Mouse (Mus musculus) neural tube, embryonic 11.5 days (tissue): ENCODE results near the gene Klrg2. TPM values are rescaled to one million over a fixed set of nuclear protein-coding genes. Genes with fewer than 3 reads are reported as not detected.
"Not testable (repeated sequence)": the region's sequence is repeated elsewhere in the genome, so short reads cannot be mapped to it uniquely, and the experiment has no call there.

ENCODE experiments used
- ATAC-seq: fragments of 200-750 bp; cut with Nextera tagmentation; 2 replicates; pipeline ENCODE4 v1.8.0; 2017; ENCODE audit warnings: moderate number of reproducible peaks, mild to moderate bottlenecking, moderate TSS enrichment, moderate library complexity; ENCODE audit not compliant: insufficient read depth, low FRiP score, low TSS enrichment
- DNase-seq: peaks from one replicate; pipeline ENCODE4 v3.0.0-alpha.2; 2015; ENCODE audit warnings: low spot score
- H3K27ac ChIP-seq: fragments of 300-500 bp; sonication (generic); 2 replicates; pipeline ENCODE4 v1.5.1; 2014; ENCODE audit warnings: low read depth, mild to moderate bottlenecking, low read length
- H3K27me3 ChIP-seq: fragments of 300-500 bp; sonication (generic); 2 replicates; pipeline ENCODE4 v1.6.1; 2014; ENCODE audit warnings: mild to moderate bottlenecking, low read length, mixed read lengths; ENCODE audit not compliant: control insufficient read depth, insufficient read depth
- H3K36me3 ChIP-seq: fragments of 300-500 bp; sonication (generic); 2 replicates; pipeline ENCODE4 v1.6.1; 2014; ENCODE audit warnings: mild to moderate bottlenecking, low read length, moderate library complexity, mixed read lengths; ENCODE audit not compliant: control insufficient read depth, insufficient read depth
- H3K4me1 ChIP-seq: fragments of 300-500 bp; sonication (generic); 2 replicates; pipeline ENCODE4 v1.6.1; 2014; ENCODE audit warnings: low read length, mixed read lengths; ENCODE audit not compliant: control insufficient read depth, insufficient read depth
- H3K4me2 ChIP-seq: fragments of 300-500 bp; sonication (generic); 2 replicates; pipeline ENCODE4 v1.6.1; 2014; ENCODE audit warnings: low read depth, mild to moderate bottlenecking, moderate library complexity
- H3K4me3 ChIP-seq: fragments of 300-500 bp; sonication (generic); 2 replicates; pipeline ENCODE4 v1.5.1; 2014; ENCODE audit warnings: low read depth, low read length
- H3K9ac ChIP-seq: fragments of 300-500 bp; sonication (generic); 2 replicates; pipeline ENCODE4 v1.6.1; 2014; ENCODE audit warnings: mild to moderate bottlenecking, low read length
- H3K9me3 ChIP-seq: fragments of 300-500 bp; sonication (generic); 2 replicates; pipeline ENCODE4 v1.6.1; 2016; ENCODE audit warnings: low read length; ENCODE audit not compliant: control insufficient read depth
- WGBS: fragments of 180-500 bp; shearing (Covaris S2); extraction: QIAGEN DNeasy Blood & Tissue Kit; methylation state at CpG from one replicate; pipeline ENCODE4 v1.1.7; 2014; 5-methylcytosine and 5-hydroxymethylcytosine counted together
- polyA plus RNA-seq: library from polyadenylated mRNA; unstranded; fragments of >200 nt; fragmentation: Nextera tagmentation; extraction: Ambion mirVana; gene quantifications from 2 replicates; pipeline ENCODE4 v1.2.1, GENCODE M21; 2014

Gene Klrg2
- 0.07 TPM in 1 of 2 replicates, not detected in the other for polyA plus RNA-seq

- Histone ChIP-seq H3K4me1 (peaks cover 16% of the 10 kb centered on the region), H3K9me3 (no peaks in the 10 kb centered on the region), H3K4me3 (peak within 1 kb of the TSS; percentile 50), H3K36me3 (no peaks in the 10 kb centered on the region), H3K9ac (peak within 1 kb of the TSS; percentile 49), H3K27ac (no peak within 1 kb of the TSS), H3K4me2 (peak within 1 kb of the TSS; percentile 97), H3K27me3 (peaks cover 49% of the 10 kb centered on the region)
- DNase-seq = peak; percentile 61
- 3% methylated on average over 51 of the region's 60 CpGs for WGBS
- peak; percentile 64 for ATAC-seq
These were observed at the start of gene Klrg2 for GRCm38 (mm10) chr6:38636852-38637618. Klrg2 (minus strand) TSS chr6:38637242.

GRCm38 (mm10) chr6:38682532-38682931 is 45.5 kb upstream of the Klrg2 start:
- 82% methylated on average over 2 of the region's 2 CpGs for WGBS
- Histone ChIP-seq H3K4me2 (no peak overlapping the region), H3K9me3 (no peaks in the 10 kb centered on the region), H3K4me3 (no peak overlapping the region), H3K9ac (no peak overlapping the region), H3K4me1 (no peaks in the 10 kb centered on the region), H3K27ac (no peak overlapping the region), H3K27me3 (no peaks in the 10 kb centered on the region), H3K36me3 (no peaks in the 10 kb centered on the region)
- ATAC-seq = no peak
- no peak for DNase-seq

GRCm38 (mm10) chr6:38677629-38678028 is 40.6 kb upstream of the Klrg2 start:
- no peaks in the 10 kb centered on the region for H3K27me3 ChIP-seq
- H3K27ac ChIP-seq = no peak overlapping the region
- no peak overlapping the region for H3K4me3 ChIP-seq
- H3K9me3 ChIP-seq = no peaks in the 10 kb centered on the region
- no peaks in the 10 kb centered on the region for H3K36me3 ChIP-seq
- DNase-seq = no peak
- no peak for ATAC-seq
- no peak overlapping the region for H3K4me2 ChIP-seq
- no peaks in the 10 kb centered on the region for H3K4me1 ChIP-seq
- WGBS = 80% methylated on average over 9 of the region's 9 CpGs
- no peak overlapping the region for H3K9ac ChIP-seq

GRCm38 (mm10) chr6:38676723-38677122 is 39.7 kb upstream of the Klrg2 start:
- no peak overlapping the region for H3K4me2 ChIP-seq
- no peak overlapping the region for H3K27ac ChIP-seq
- no peak overlapping the region for H3K4me3 ChIP-seq
- WGBS = 82% methylated on average over 14 of the region's 14 CpGs
- no peaks in the 10 kb centered on the region for H3K36me3 ChIP-seq
- H3K27me3 ChIP-seq = no peaks in the 10 kb centered on the region
- DNase-seq (no peak), ATAC-seq (no peak)
- no peaks in the 10 kb centered on the region for H3K9me3 ChIP-seq
- H3K4me1 ChIP-seq = no peaks in the 10 kb centered on the region
- no peak overlapping the region for H3K9ac ChIP-seq

- no peak for ATAC-seq
- WGBS = 87% methylated on average over 6 of the region's 6 CpGs
- Histone ChIP-seq H3K9ac (no peak overlapping the region), H3K9me3 (no peaks in the 10 kb centered on the region), H3K27me3 (no peaks in the 10 kb centered on the region), H3K27ac (no peak overlapping the region), H3K4me3 (no peak overlapping the region), H3K4me1 (no peaks in the 10 kb centered on the region), H3K36me3 (no peaks in the 10 kb centered on the region), H3K4me2 (no peak overlapping the region)
- no peak for DNase-seq
These were observed 39.2 kb upstream of the Klrg2 start for GRCm38 (mm10) chr6:38676217-38676616.

- ATAC-seq (no peak), DNase-seq (no peak)
- Histone ChIP-seq H3K4me3 (no peak overlapping the region), H3K27me3 (no peaks in the 10 kb centered on the region), H3K4me2 (no peak overlapping the region), H3K27ac (no peak overlapping the region), H3K36me3 (no peaks in the 10 kb centered on the region), H3K9me3 (no peaks in the 10 kb centered on the region), H3K4me1 (no peaks in the 10 kb centered on the region), H3K9ac (no peak overlapping the region)
- WGBS = 69% methylated on average over 3 of the region's 3 CpGs
These were observed 35.0 kb upstream of the Klrg2 start for GRCm38 (mm10) chr6:38672011-38672410.

- no peaks in the 10 kb centered on the region for H3K4me1 ChIP-seq
- H3K9me3 ChIP-seq = no peaks in the 10 kb centered on the region
- no peaks in the 10 kb centered on the region for H3K36me3 ChIP-seq
- DNase-seq = no peak
- no peak for ATAC-seq
- no peaks in the 10 kb centered on the region for H3K27me3 ChIP-seq
- no peak overlapping the region for H3K9ac ChIP-seq
- no peak overlapping the region for H3K4me2 ChIP-seq
- H3K4me3 ChIP-seq = no peak overlapping the region
- H3K27ac ChIP-seq = no peak overlapping the region
- 83% methylated on average over 7 of the region's 7 CpGs for WGBS
These were observed 34.2 kb upstream of the Klrg2 start for GRCm38 (mm10) chr6:38671270-38671669.

GRCm38 (mm10) chr6:38670488-38670887 is 33.4 kb upstream of the Klrg2 start:
- not testable (repeated sequence) for H3K9me3 ChIP-seq, H3K4me2 ChIP-seq, DNase-seq, H3K27me3 ChIP-seq, H3K4me3 ChIP-seq, H3K36me3 ChIP-seq, H3K4me1 ChIP-seq, H3K27ac ChIP-seq, H3K9ac ChIP-seq, ATAC-seq
- WGBS = 55% methylated on average over 1 of the region's 1 CpGs

- Histone ChIP-seq H3K27ac (no peak overlapping the region), H3K27me3 (no peaks in the 10 kb centered on the region), H3K4me3 (no peak overlapping the region), H3K9ac (no peak overlapping the region), H3K36me3 (no peaks in the 10 kb centered on the region), H3K4me2 (no peak overlapping the region), H3K4me1 (no peaks in the 10 kb centered on the region), H3K9me3 (no peaks in the 10 kb centered on the region)
- no peak for ATAC-seq
- 69% methylated on average over 6 of the region's 6 CpGs for WGBS
- DNase-seq = no peak
These were observed 32.5 kb upstream of the Klrg2 start for GRCm38 (mm10) chr6:38669580-38669979.
